Mouse (Mus musculus) hindbrain, embryonic 15.5 days (tissue): ENCODE data around the gene Csad. TPM values are rescaled to one million over a fixed set of nuclear protein-coding genes. Genes with fewer than 3 reads are reported as not detected.

Experiments
- ATAC-seq: fragments of 200-750 bp; cut with Nextera tagmentation; 2 replicates; pipeline ENCODE4 v1.8.0; 2017; ENCODE audit warnings: low read depth, moderate number of reproducible peaks, moderate TSS enrichment; ENCODE audit not compliant: low FRiP score
- H3K27ac ChIP-seq: fragments of 300-500 bp; sonication (generic); replicated peaks from 2 replicates; pipeline ENCODE4 v1.5.1; 2015; ENCODE audit warnings: mild to moderate bottlenecking, inconsistent platforms
- H3K27me3 ChIP-seq: fragments of 300-500 bp; sonication (generic); 2 replicates; pipeline ENCODE4 v1.6.1; 2015; ENCODE audit warnings: control low read depth, inconsistent platforms
- H3K36me3 ChIP-seq: fragments of 300-500 bp; sonication (generic); 2 replicates; pipeline ENCODE4 v1.6.1; 2015; ENCODE audit warnings: control low read depth, inconsistent platforms
- H3K4me1 ChIP-seq: fragments of 300-500 bp; sonication (generic); replicated peaks from 2 replicates; pipeline ENCODE4 v1.6.1; 2015; ENCODE audit warnings: control low read depth, inconsistent platforms
- H3K4me2 ChIP-seq: fragments of 300-500 bp; sonication (generic); 2 replicates; pipeline ENCODE4 v1.6.1; 2015; ENCODE audit warnings: moderate library complexity, mild to moderate bottlenecking, inconsistent platforms
- H3K4me3 ChIP-seq: fragments of 300-500 bp; sonication (generic); 2 replicates; pipeline ENCODE4 v1.5.1; 2015; ENCODE audit warnings: mild to moderate bottlenecking, inconsistent platforms
- H3K9ac ChIP-seq: fragments of 300-500 bp; sonication (generic); 2 replicates; pipeline ENCODE4 v1.6.1; 2015; ENCODE audit warnings: inconsistent platforms
- H3K9me3 ChIP-seq: fragments of 300-500 bp; sonication (generic); 2 replicates; pipeline ENCODE4 v1.6.1; 2016; ENCODE audit warnings: control low read depth, inconsistent platforms
- WGBS: fragments of 180-500 bp; shearing (Covaris S2); methylation state at CpG from one replicate; pipeline ENCODE4 v1.1.7; 2015; 5-methylcytosine and 5-hydroxymethylcytosine counted together
- polyA plus RNA-seq: library from polyadenylated mRNA; unstranded; fragments of >200 nt; fragmentation: Nextera tagmentation; extraction: Ambion mirVana; gene quantifications from 2 replicates; pipeline ENCODE4 v1.2.1, GENCODE M21; 2015

The Csad gene
- polyA plus RNA-seq, 1 experiment from 2014 or later: 40.1 TPM

DNA sequence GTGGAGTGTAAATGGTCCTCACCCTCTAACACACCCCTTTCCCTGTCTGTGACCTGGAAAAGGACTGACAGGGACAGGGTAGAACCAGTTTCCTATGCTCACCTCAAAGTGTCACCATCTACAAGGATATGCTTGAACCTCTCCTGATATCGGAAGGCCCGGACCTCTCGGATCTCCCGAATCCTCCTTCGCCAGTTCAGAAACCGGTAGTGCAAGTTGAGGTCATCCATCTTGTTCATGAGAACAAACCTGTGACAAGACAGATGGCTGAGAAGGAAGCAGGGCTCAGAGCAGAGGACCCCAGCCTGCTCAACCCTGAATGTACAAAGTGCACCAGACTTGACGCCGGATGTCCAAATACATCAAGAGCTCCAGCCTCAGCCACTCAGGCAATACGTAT lies 71.2 kb downstream of the Csad start:
- Histone ChIP-seq H3K36me3 (peaks cover 44% of the 10 kb centered on the region), H3K4me2 (no peak overlapping the region), H3K27ac (no peak overlapping the region), H3K9me3 (no peaks in the 10 kb centered on the region), H3K9ac (no peak overlapping the region), H3K4me3 (no peak overlapping the region), H3K4me1 (peaks cover 25% of the 10 kb centered on the region), H3K27me3 (no peaks in the 10 kb centered on the region)
- ATAC-seq: no peak
- 85% methylated on average over 9 of the region's 9 CpGs for WGBS

Other genes starting within 250 kb of the Csad start
- gene Krt8, start 200.2 kb downstream of the Csad start, polyA plus RNA-seq: 3.1 and 4.6 TPM in 2 replicates
- 6.9 and 10.4 TPM in 2 replicates for gene Krt18, start 176.5 kb downstream of the Csad start, polyA plus RNA-seq
- gene Eif4b, start 131.0 kb downstream of the Csad start, polyA plus RNA-seq: 77.1 and 79.3 TPM in 2 replicates
- 9.2 and 9.8 TPM in 2 replicates for gene Tns2, start 104.3 kb downstream of the Csad start, polyA plus RNA-seq
- 87.9 and 93.5 TPM in 2 replicates for gene Spryd3, start 68.5 kb downstream of the Csad start, polyA plus RNA-seq
- 3.3 and 5.6 TPM in 2 replicates for gene Igfbp6, start 60.4 kb downstream of the Csad start, polyA plus RNA-seq
- gene Soat2, start 54.2 kb downstream of the Csad start, polyA plus RNA-seq: 0.06 and 0.09 TPM in 2 replicates
- 52.7 and 54.6 TPM in 2 replicates for gene Zfp740, start 1.5 kb downstream of the Csad start, polyA plus RNA-seq
- gene Itgb7, start 27.2 kb upstream of the Csad start, polyA plus RNA-seq: 1.1 and 1.2 TPM in 2 replicates
- 5.8 and 6.3 TPM in 2 replicates for gene Rarg, start 52.8 kb upstream of the Csad start, polyA plus RNA-seq
- gene Gm9918, start 65.8 kb upstream of the Csad start, polyA plus RNA-seq: 0.06 and 0.07 TPM in 2 replicates
- gene Mfsd5, start 74.7 kb upstream of the Csad start, polyA plus RNA-seq: 59.7 and 63.5 TPM in 2 replicates
- 4.4 and 6.7 TPM in 2 replicates for gene Espl1, start 91.5 kb upstream of the Csad start, polyA plus RNA-seq
- gene Pfdn5, start 121.4 kb upstream of the Csad start, polyA plus RNA-seq: 460 and 473 TPM in 2 replicates
- 92.6 and 94.2 TPM in 2 replicates for gene Myg1, start 127.0 kb upstream of the Csad start, polyA plus RNA-seq
- gene Aaas, start 146.0 kb upstream of the Csad start, polyA plus RNA-seq: 36.8 and 37.9 TPM in 2 replicates
- gene Sp7, start 162.5 kb upstream of the Csad start, polyA plus RNA-seq: 0.57 and 0.71 TPM in 2 replicates
- gene Sp1, start 201.4 kb upstream of the Csad start, polyA plus RNA-seq: 3.4 and 4.0 TPM in 2 replicates
- 0.21 and 0.52 TPM in 2 replicates for gene Amhr2, start 240.6 kb upstream of the Csad start, polyA plus RNA-seq